Mouse (Mus musculus): ENCODE results near the gene Slc51b.

The Slc51b gene

GRCm38 (mm10) chr9:65374468-65375162 is 48.1 kb downstream of the Slc51b start:
- no peak for DNase-seq (ENCODE audit: extremely low spot score, low spot score)

- no peak for DNase-seq (ENCODE audit: extremely low spot score, low spot score)
Measured at GRCm38 (mm10) chr9:65372449-65372848, 50.3 kb downstream of the Slc51b start.

- no peak for DNase-seq (ENCODE audit: extremely low spot score, low spot score)
Measured at GRCm38 (mm10) chr9:65371756-65372155, 51.0 kb downstream of the Slc51b start.

- DNase-seq (ENCODE audit: extremely low spot score, low spot score), result no peak
Measured at GRCm38 (mm10) chr9:65365721-65366120, 57.0 kb downstream of the Slc51b start.

- DNase-seq (ENCODE audit: extremely low spot score, low spot score), result no peak
Measured at GRCm38 (mm10) chr9:65363684-65364083, 59.1 kb downstream of the Slc51b start.

Measured in neural tube, embryonic 10.5 days (tissue).